Mouse (Mus musculus): ENCODE data around the gene Cdh13.

Gene Cdh13

GRCm38 (mm10) chr8:118446516-118446915 lies 163.0 kb downstream of the Cdh13 start:
- DNase-seq (ENCODE audit: low spot score in 2 of 2): no peak

- DNase-seq (ENCODE audit: low spot score in 2 of 2): no peak
Measured at GRCm38 (mm10) chr8:118448011-118448410, 164.5 kb downstream of the Cdh13 start.

GRCm38 (mm10) chr8:118452445-118453103 lies 169.0 kb downstream of the Cdh13 start:
- DNase-seq (ENCODE audit: low spot score in 2 of 2): no peak

- no peak for DNase-seq (ENCODE audit: low spot score in 2 of 2)
Measured at GRCm38 (mm10) chr8:118455245-118455644, 171.7 kb downstream of the Cdh13 start.

- DNase-seq (ENCODE audit: low spot score in 2 of 2): no peak
Measured at GRCm38 (mm10) chr8:118465330-118465948, 181.9 kb downstream of the Cdh13 start.

- no peak for DNase-seq (ENCODE audit: low spot score in 2 of 2)
Measured at GRCm38 (mm10) chr8:118477587-118477986, 194.1 kb downstream of the Cdh13 start.

- peak; percentile 37 to 50 for DNase-seq (ENCODE audit: low spot score in 2 of 2)
Measured at GRCm38 (mm10) chr8:118488735-118489134, 205.2 kb downstream of the Cdh13 start.

- DNase-seq (ENCODE audit: low spot score in 2 of 2): no peak
Measured at GRCm38 (mm10) chr8:118502509-118502908, 219.0 kb downstream of the Cdh13 start.

- DNase-seq (ENCODE audit: low spot score in 2 of 2): no peak
Measured at GRCm38 (mm10) chr8:118509426-118509825, 225.9 kb downstream of the Cdh13 start.

GRCm38 (mm10) chr8:118513259-118513658 lies 229.7 kb downstream of the Cdh13 start:
- DNase-seq (ENCODE audit: low spot score in 2 of 2): no peak

GRCm38 (mm10) chr8:118515616-118516015 lies 232.1 kb downstream of the Cdh13 start:
- no peak for DNase-seq (ENCODE audit: low spot score in 2 of 2)

- DNase-seq (ENCODE audit: low spot score in 2 of 2): no peak
Measured at GRCm38 (mm10) chr8:118517071-118517470, 233.5 kb downstream of the Cdh13 start.

- peak; percentile 59 to 78 for DNase-seq (ENCODE audit: low spot score in 2 of 2)
Measured at GRCm38 (mm10) chr8:118518030-118518741, 234.7 kb downstream of the Cdh13 start.

- DNase-seq (ENCODE audit: low spot score in 2 of 2): no peak
Measured at GRCm38 (mm10) chr8:118518742-118519102, 235.2 kb downstream of the Cdh13 start.

GRCm38 (mm10) chr8:118523922-118524321 lies 240.4 kb downstream of the Cdh13 start:
- DNase-seq (ENCODE audit: low spot score in 2 of 2): no peak

- no peak for DNase-seq (ENCODE audit: low spot score in 2 of 2)
Measured at GRCm38 (mm10) chr8:118538816-118539558, 255.5 kb downstream of the Cdh13 start.

GRCm38 (mm10) chr8:118539559-118539819 lies 256.0 kb downstream of the Cdh13 start:
- no peak for DNase-seq (ENCODE audit: low spot score in 2 of 2)

- DNase-seq (ENCODE audit: low spot score in 2 of 2): no peak
Measured at GRCm38 (mm10) chr8:118539941-118540340, 256.4 kb downstream of the Cdh13 start.

GRCm38 (mm10) chr8:118552397-118552796 lies 268.9 kb downstream of the Cdh13 start:
- DNase-seq (ENCODE audit: low spot score in 2 of 2): no peak

GRCm38 (mm10) chr8:118552842-118553241 lies 269.3 kb downstream of the Cdh13 start:
- no peak for DNase-seq (ENCODE audit: low spot score in 2 of 2)

GRCm38 (mm10) chr8:118564024-118564423 lies 280.5 kb downstream of the Cdh13 start:
- no peak for DNase-seq (ENCODE audit: low spot score in 2 of 2)

- DNase-seq (ENCODE audit: low spot score in 2 of 2): no peak
Measured at GRCm38 (mm10) chr8:118565186-118565585, 281.7 kb downstream of the Cdh13 start.
